Mouse (Mus musculus) cerebellum, adult 2 months (tissue): Measurements from ENCODE around the gene Ncapd2.

Experiments
- CTCF ChIP-seq: fragments of 200-500 bp; IDR thresholded peaks from 2 replicates; pipeline ENCODE4 v1.5.1; 2011; ENCODE audit warnings: low read depth, mild to moderate bottlenecking, control low read depth, low read length, moderate library complexity, borderline replicate concordance; ENCODE audit not compliant: insufficient read depth
- POLR2A ChIP-seq: fragments of 200-500 bp; IDR thresholded peaks from 2 replicates; pipeline ENCODE4 v1.6.1; 2011; ENCODE audit warnings: low read length, control low read depth, borderline replicate concordance; ENCODE audit not compliant: insufficient read depth

DNA sequence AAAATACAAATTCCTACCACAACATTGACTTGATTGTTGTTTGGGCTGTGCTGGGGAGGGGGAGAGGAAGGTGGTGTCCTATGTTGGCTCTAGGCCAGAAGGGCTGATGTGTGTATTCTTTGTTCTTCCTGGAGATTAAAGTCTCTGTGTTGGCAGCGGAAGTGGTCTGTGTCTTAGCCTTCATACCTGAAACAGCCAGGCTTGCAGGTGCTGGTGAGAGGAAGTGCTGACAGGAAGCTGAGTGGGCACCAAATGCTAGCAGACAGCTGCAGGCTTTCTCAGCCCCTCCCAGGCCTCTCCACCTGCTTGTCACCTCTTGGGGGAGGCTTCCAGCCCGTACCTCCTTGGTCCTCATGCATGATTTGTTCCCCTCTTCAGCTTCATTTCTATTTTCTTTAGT, 30.6 kb upstream of the Ncapd2 start:
- TF ChIP-seq POLR2A, result no peak
- no peak for TF ChIP-seq CTCF
